Mouse (Mus musculus) forebrain, postnatal 0 days (tissue): ENCODE measurements around the gene Rps6ka5. TPM values are rescaled to one million over a fixed set of nuclear protein-coding genes. Genes with fewer than 3 reads are reported as not detected.

Experiments
- ATAC-seq: fragments of 200-750 bp; cut with Nextera tagmentation; 2 replicates; pipeline ENCODE4 v1.8.0; 2017; ENCODE audit warnings: mild to moderate bottlenecking, moderate library complexity
- DNase-seq: peaks from one replicate; pipeline ENCODE4 v3.0.0-alpha.2; 2015
- H3K27ac ChIP-seq: fragments of 300-500 bp; sonication (generic); 2 replicates; pipeline ENCODE4 v1.5.1; 2014; ENCODE audit warnings: low read depth, mild to moderate bottlenecking, antibody characterized with exemption, low read length, moderate library complexity, mixed read lengths
- H3K27me3 ChIP-seq: fragments of 300-500 bp; sonication (generic); 2 replicates; pipeline ENCODE4 v1.6.1; 2014; ENCODE audit warnings: mild to moderate bottlenecking, low read length, mixed read lengths; ENCODE audit not compliant: insufficient read depth
- H3K36me3 ChIP-seq: fragments of 300-500 bp; sonication (generic); 2 replicates; pipeline ENCODE4 v1.6.1; 2014; ENCODE audit warnings: mild to moderate bottlenecking, moderate library complexity; ENCODE audit not compliant: insufficient read depth
- H3K4me1 ChIP-seq: fragments of 300-500 bp; sonication (generic); 2 replicates; pipeline ENCODE4 v1.6.1; 2014; ENCODE audit warnings: antibody characterized with exemption; ENCODE audit not compliant: insufficient read depth
- H3K4me2 ChIP-seq: fragments of 300-500 bp; sonication (generic); 2 replicates; pipeline ENCODE4 v1.6.1; 2014; ENCODE audit warnings: low read depth, mild to moderate bottlenecking, moderate library complexity
- H3K4me3 ChIP-seq: fragments of 300-500 bp; sonication (generic); 2 replicates; pipeline ENCODE4 v1.5.1; 2014; ENCODE audit warnings: low read depth, low read length, mixed read lengths
- H3K9ac ChIP-seq: fragments of 300-500 bp; sonication (generic); 2 replicates; pipeline ENCODE4 v1.6.1; 2014; ENCODE audit warnings: mild to moderate bottlenecking
- H3K9me3 ChIP-seq: fragments of 300-500 bp; sonication (generic); 2 replicates; pipeline ENCODE4 v1.6.1; 2016; ENCODE audit warnings: low read length
- CTCF ChIP-seq: sonication (generic); IDR thresholded peaks from 2 replicates; pipeline ENCODE4 v1.5.1; 2016; ENCODE audit warnings: antibody characterized with exemption, control low read depth, low read depth
- WGBS: fragments of 180-500 bp; shearing (Covaris S2); extraction: QIAGEN DNeasy Blood & Tissue Kit; methylation state at CpG from one replicate; pipeline ENCODE4 v1.1.7; 2014; 5-methylcytosine and 5-hydroxymethylcytosine counted together
- polyA plus RNA-seq: library from polyadenylated mRNA; unstranded; fragments of >200 nt; fragmentation: Nextera tagmentation; extraction: Ambion mirVana; gene quantifications from 2 replicates; pipeline ENCODE4 v1.2.1, GENCODE M21; 2015
- total RNA-seq: library from RNA; depleted of rRNA; stranded (reverse); fragments of >200 nt; gene quantifications from 2 replicates; pipeline ENCODE4 v1.2.3, GENCODE M21; 2014; rRNA removed

Rps6ka5 gene
- total RNA-seq (28.8 and 29.5 TPM in 2 replicates), polyA plus RNA-seq (6.3 and 8.7 TPM in 2 replicates)

GRCm38 (mm10) chr12:100726651-100727050 lies at the start of gene Rps6ka5:
Rps6ka5 (minus strand) TSS chr12:100726983.
- Histone ChIP-seq H3K27ac (no peak within 1 kb of the TSS), H3K4me2 (peak within 1 kb of the TSS; percentile 50), H3K9ac (peak within 1 kb of the TSS; percentile 32; the same call in 1 of the 2 replicates), H3K27me3 (no peaks in the 10 kb centered on the region), H3K4me3 (no peak within 1 kb of the TSS), H3K9me3 (no peaks in the 10 kb centered on the region), H3K4me1 (peaks cover 12% of the 10 kb centered on the region; the same call in 1 of the 2 replicates), H3K36me3 (no peaks in the 10 kb centered on the region)
- no peak for TF ChIP-seq CTCF
- ATAC-seq (no peak), DNase-seq (no peak)
- WGBS, result 94% methylated on average over 4 of the region's 4 CpGs

- Histone ChIP-seq H3K9me3 (no peaks in the 10 kb centered on the region), H3K27me3 (no peaks in the 10 kb centered on the region), H3K36me3 (no peaks in the 10 kb centered on the region), H3K9ac (no peak overlapping the region), H3K4me2 (no peak overlapping the region), H3K27ac (no peak overlapping the region), H3K4me1 (peaks cover 19% of the 10 kb centered on the region), H3K4me3 (no peak overlapping the region)
- WGBS, result 86% methylated on average over 8 of the region's 8 CpGs
- TF ChIP-seq CTCF, result no peak
- ATAC-seq, result no peak
- no peak for DNase-seq
Observed at GRCm38 (mm10) chr12:100775911-100776581, 49.3 kb upstream of the Rps6ka5 start.

GRCm38 (mm10) chr12:100775291-100775690 lies 48.5 kb upstream of the Rps6ka5 start:
- no peaks in the 10 kb centered on the region for H3K27me3 ChIP-seq
- H3K36me3 ChIP-seq, result no peaks in the 10 kb centered on the region
- TF ChIP-seq CTCF, result no peak
- H3K4me1 ChIP-seq, result peaks cover 19% of the 10 kb centered on the region
- no peak for DNase-seq
- H3K9ac ChIP-seq, result no peak overlapping the region
- no peak for ATAC-seq
- H3K4me3 ChIP-seq, result no peak overlapping the region
- H3K4me2 ChIP-seq, result no peak overlapping the region
- H3K9me3 ChIP-seq, result no peaks in the 10 kb centered on the region
- no peak overlapping the region for H3K27ac ChIP-seq

- Histone ChIP-seq H3K4me3 (no peak overlapping the region), H3K27me3 (no peaks in the 10 kb centered on the region), H3K9ac (no peak overlapping the region), H3K27ac (no peak overlapping the region), H3K9me3 (no peaks in the 10 kb centered on the region), H3K36me3 (no peaks in the 10 kb centered on the region), H3K4me2 (no peak overlapping the region), H3K4me1 (peaks cover 19% of the 10 kb centered on the region)
- no peak for ATAC-seq
- no peak for TF ChIP-seq CTCF
- DNase-seq, result no peak
- WGBS, result 82% methylated on average over 7 of the region's 7 CpGs
Observed at GRCm38 (mm10) chr12:100774756-100775155, 48.0 kb upstream of the Rps6ka5 start.

GRCm38 (mm10) chr12:100772230-100772984 lies 45.6 kb upstream of the Rps6ka5 start:
- H3K9me3 ChIP-seq, result no peaks in the 10 kb centered on the region
- no peaks in the 10 kb centered on the region for H3K36me3 ChIP-seq
- H3K9ac ChIP-seq, result no peak overlapping the region
- peak overlapping the region; percentile 57; the same call in 1 of the 2 replicates for H3K27ac ChIP-seq
- no peak overlapping the region for H3K4me2 ChIP-seq
- WGBS, result 16% methylated on average over 7 of the region's 7 CpGs
- ATAC-seq, result peak; percentile 83
- peaks cover 10% of the 10 kb centered on the region for H3K4me1 ChIP-seq
- TF ChIP-seq CTCF, result peak; percentile 49
- no peak overlapping the region for H3K4me3 ChIP-seq
- H3K27me3 ChIP-seq, result no peaks in the 10 kb centered on the region
- DNase-seq, result peak; percentile 77

GRCm38 (mm10) chr12:100770765-100771164 lies 44.0 kb upstream of the Rps6ka5 start:
- Histone ChIP-seq H3K36me3 (no peaks in the 10 kb centered on the region), H3K4me1 (peaks cover 10% of the 10 kb centered on the region), H3K9me3 (no peaks in the 10 kb centered on the region), H3K27me3 (no peaks in the 10 kb centered on the region), H3K4me2 (no peak overlapping the region), H3K9ac (no peak overlapping the region), H3K4me3 (no peak overlapping the region), H3K27ac (no peak overlapping the region)
- WGBS, result 63% methylated on average over 3 of the region's 3 CpGs
- peak; percentile 40 for DNase-seq
- TF ChIP-seq CTCF, result no peak
- peak; percentile 74 for ATAC-seq

- H3K36me3 ChIP-seq, result no peaks in the 10 kb centered on the region
- ATAC-seq (no peak), DNase-seq (no peak)
- 91% methylated on average over 6 of the region's 6 CpGs for WGBS
- H3K27me3 ChIP-seq, result no peaks in the 10 kb centered on the region
- H3K4me2 ChIP-seq, result no peak overlapping the region
- H3K27ac ChIP-seq, result no peak overlapping the region
- no peak overlapping the region for H3K4me3 ChIP-seq
- no peaks in the 10 kb centered on the region for H3K9me3 ChIP-seq
- H3K4me1 ChIP-seq, result peaks cover 10% of the 10 kb centered on the region
- H3K9ac ChIP-seq, result no peak overlapping the region
- TF ChIP-seq CTCF, result no peak
Observed at GRCm38 (mm10) chr12:100769871-100770270, 43.1 kb upstream of the Rps6ka5 start.
